Mouse (Mus musculus) right cerebral cortex, postnatal 36 days (tissue): ENCODE data around the gene Adgra1.

ENCODE experiments used
- DNase-seq, 2 experiments: peaks; one replicate each; pipeline ENCODE4 v3.0.0; 2022; ENCODE audit warnings: low spot score in 2 of 2, mixed read lengths in 1 of 2

The Adgra1 gene

GRCm38 (mm10) chr7:139905661-139906060, 71.7 kb downstream of the Adgra1 start:
- DNase-seq, result no peak

GRCm38 (mm10) chr7:139908176-139908575, 74.2 kb downstream of the Adgra1 start:
- DNase-seq, result no peak

- no peak for DNase-seq
Measured at GRCm38 (mm10) chr7:139909469-139909868, 75.5 kb downstream of the Adgra1 start.

GRCm38 (mm10) chr7:139910204-139910835, 76.3 kb downstream of the Adgra1 start:
- no peak for DNase-seq

GRCm38 (mm10) chr7:139914141-139915047, 80.4 kb downstream of the Adgra1 start:
- DNase-seq, result no peak

GRCm38 (mm10) chr7:139915646-139916257, 81.8 kb downstream of the Adgra1 start:
- no peak for DNase-seq

- no peak for DNase-seq
Measured at GRCm38 (mm10) chr7:139916345-139916744, 82.4 kb downstream of the Adgra1 start.

GRCm38 (mm10) chr7:139918262-139918661, 84.3 kb downstream of the Adgra1 start:
- no peak for DNase-seq
